Mouse (Mus musculus) left cerebral cortex, adult 11 months (tissue): ENCODE measurements at regions not wholly inside any gene's neighbourhood (a gene's known extent, or its start where the extent isn't known, plus 50 kb on each side); places are given as distances from the start of the nearest gene placed in this dataset.
"Not testable (repeated sequence)": the region's sequence is repeated elsewhere in the genome, so short reads cannot be mapped to it uniquely, and the experiment has no call there.

Experiments
- DNase-seq: peaks from one replicate; pipeline ENCODE4 v3.0.0; 2022; ENCODE audit warnings: low spot score

DNA sequence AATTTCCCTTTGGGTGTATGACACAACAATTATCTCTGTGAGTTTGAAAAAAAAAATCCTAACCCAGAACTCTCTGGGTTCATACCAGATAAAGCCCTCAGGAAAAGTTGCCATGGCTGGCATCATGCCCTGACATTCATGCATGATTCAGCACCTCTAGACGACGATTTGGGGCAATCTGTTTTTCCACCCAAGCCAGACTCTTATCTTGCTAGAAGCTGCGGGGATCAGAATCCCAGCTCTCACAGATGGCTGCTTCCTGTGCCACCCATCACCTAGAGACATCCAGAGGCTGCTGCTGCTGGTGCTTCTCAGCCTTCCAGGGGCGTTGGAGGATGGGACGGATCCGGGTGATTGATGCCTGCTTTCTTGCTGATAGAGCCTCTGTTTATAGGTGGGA is 209.2 kb downstream of the Cd47 start:
- peak; percentile 25 for DNase-seq

DNA sequence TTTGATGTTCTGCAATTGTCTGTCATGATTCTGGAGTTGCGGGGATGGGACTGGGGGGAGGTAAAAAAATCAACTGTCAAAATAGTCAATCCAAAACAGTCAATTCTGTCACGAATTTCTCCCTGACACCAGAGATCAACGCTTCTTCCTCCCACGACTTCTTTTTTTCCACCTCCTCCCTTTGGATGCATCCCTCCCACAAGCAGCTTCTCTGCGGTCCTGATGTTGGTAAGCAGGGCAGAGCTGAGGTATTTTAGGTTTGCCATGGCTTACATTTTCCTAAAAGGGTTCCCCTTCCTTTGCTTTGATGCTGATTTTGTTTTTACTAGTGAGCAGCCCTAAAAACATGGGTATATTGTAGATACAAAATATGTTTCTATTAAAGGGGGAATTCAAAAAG is 209.7 kb downstream of the Cd47 start:
- DNase-seq, result peak; percentile 13

GRCm38 (mm10) chr16:50010532-50010971 is 210.2 kb downstream of the Cd47 start:
- peak; percentile 15 for DNase-seq

GRCm38 (mm10) chr16:50023885-50024284 is 223.6 kb downstream of the Cd47 start:
- no peak for DNase-seq

DNA sequence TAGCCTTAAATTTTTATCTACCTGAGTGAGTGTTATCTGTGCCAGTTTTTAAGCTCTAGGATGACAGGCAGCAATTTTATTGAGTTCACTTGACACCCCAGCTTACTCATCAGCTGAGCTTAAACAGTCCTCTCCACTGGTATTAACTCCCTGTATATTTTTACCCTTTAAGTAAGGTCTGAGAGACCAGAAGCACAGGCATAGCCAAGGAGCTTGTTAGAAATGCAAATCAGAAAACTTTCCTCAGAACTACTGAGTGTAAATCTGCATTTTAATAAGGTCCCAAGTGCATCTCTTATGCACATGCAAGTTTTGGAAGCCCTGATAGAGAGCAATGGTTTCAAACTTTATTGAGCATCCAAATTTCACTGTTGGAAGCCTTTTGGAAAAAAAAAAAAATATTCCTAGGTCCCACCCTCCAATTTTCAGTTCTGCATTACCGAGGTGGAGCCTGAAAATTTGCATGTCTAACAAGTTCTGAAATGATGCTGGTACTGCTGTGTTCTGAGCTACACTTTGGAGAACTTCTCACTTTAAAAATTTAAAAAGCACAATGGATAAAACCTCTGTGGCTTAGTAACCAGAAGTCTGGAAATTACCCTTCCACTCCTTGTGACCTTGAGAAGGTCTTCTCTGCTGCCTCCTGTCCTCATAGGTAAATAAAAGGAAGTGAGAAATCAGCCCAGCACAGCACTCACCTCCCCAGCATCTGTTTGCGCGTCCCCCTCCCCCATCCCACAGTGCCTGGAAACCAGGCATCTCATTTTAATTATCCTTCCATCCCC is 226.0 kb downstream of the Cd47 start:
- no peak for DNase-seq

GRCm38 (mm10) chr16:50027189-50027588 is 226.9 kb downstream of the Cd47 start:
- no peak for DNase-seq

GRCm38 (mm10) chr16:50029711-50030110 is 229.4 kb downstream of the Cd47 start:
- DNase-seq, result no peak

GRCm38 (mm10) chr16:50030355-50030754 is 230.0 kb downstream of the Cd47 start:
- not testable (repeated sequence) for DNase-seq

GRCm38 (mm10) chr16:50030905-50031369 is 230.6 kb downstream of the Cd47 start:
- DNase-seq, result no peak

DNA sequence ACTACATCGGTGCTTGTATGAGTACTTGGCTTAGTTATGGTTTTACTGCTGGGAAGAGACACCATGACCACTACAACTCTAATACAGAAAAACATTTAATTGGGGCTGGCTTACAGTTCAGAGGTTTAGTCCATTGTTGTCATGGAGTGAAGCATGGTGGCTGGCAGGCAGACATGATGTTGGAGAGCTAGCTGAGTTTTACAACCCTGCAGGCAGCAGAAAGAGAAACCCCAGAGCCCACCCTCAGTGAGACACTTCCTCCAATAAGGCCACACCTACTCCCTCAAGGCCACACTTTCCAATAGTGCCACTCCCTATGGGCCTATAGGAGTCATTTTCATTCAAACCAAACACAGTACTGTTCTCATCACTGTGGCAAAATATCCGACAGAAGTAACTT is 232.5 kb downstream of the Cd47 start:
- no peak for DNase-seq

DNA sequence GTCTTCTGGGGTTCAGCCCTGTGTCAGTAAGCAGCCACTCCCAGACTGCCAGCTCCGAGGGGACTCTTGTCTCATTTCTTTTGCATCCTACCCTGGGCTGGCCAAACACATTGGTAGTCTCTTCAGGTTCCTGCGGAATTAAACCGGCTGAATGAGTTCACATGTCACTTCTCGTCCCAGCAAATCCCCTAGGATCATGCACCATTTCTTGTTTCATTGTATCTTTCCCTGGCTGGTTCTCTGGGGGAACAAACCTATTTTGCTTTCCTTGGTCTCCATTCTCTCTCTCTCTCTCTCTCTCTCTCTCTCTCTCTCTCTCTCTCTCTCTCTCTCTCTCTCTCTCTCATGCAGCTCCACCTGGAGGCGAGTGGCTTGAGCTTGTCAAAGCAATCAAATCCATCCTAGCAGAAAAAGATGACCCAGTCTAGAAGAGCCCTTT is 236.0 kb downstream of the Cd47 start:
- no peak for DNase-seq

- DNase-seq, result no peak
Measured at GRCm38 (mm10) chr16:50044103-50044502, 243.8 kb downstream of the Cd47 start.

- peak; percentile 69 for DNase-seq
Measured at GRCm38 (mm10) chr16:50045552-50046547, 245.5 kb downstream of the Cd47 start.

DNA sequence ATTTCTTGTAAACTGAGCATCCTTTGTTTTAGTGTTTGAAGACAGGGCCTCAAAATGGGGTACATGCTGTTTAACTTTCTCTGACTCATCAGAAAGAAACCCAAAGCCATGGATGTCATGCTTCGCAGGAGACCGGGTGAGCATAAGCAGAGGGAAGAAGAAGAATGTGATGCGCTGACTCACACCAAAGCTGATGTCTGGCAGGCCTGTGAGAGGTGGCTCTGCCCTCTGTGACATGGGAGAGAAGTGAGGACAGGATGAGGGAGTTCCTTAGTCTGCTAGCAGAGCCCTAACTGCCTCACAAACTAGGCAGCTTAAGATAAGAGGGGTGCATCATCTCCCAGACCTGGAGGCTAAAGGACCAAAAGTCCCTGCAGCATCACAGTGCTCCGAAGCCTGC is 263.2 kb downstream of the Cd47 start:
- no peak for DNase-seq

DNA sequence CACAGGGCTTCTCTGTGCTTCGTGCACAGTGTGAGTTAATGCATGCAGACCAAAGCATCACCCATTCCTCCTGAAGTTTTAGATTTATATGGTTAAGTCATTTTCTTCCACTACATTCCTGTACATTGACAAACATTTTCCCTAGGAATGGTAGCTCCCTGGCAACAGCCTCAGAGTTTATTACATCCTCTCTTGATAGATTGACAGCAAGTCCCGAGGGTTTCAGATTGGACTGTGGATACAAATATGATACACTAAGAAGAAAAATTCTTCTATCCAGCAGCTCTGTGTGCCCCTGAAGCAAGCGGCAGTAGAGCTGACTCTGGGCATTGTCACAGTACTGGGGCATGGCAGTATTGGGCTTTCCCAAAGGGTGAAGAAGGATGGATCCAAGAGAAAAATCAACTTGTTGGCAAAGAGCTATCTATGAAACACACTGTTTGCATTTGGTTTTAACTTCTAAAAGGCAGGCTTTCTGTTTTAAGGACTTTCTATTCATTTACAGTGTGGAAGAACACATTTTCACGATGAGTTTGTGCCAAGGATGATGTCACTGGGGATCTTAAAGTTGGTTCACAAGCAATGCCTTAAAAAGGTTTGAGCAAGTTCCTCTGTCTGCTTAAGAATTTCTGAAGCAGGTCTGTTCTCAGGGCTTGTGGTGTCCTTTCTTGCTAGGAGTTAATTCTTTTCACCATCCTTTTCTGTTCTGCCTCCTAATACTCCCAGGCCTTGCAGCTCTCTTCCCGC is 265.2 kb downstream of the Cd47 start:
- DNase-seq, result no peak

DNA sequence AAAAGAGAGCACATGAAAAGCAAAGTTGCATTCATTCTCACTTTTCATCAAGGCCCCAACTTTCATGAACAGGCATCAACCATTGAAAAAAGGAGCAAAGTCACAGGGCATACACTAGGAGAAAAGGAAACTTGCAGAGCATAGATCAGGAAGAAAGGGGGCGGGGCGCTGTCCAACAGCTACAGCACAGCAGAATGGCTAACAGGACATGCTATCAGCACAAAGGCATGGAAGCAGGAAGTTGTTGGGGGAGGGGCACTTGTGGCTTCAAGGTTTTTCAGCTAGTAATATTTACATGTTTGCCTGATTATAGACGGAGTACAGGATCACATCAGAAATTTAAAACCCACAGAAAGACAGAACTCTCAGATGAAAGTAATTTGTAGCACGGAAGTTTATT is 268.7 kb downstream of the Cd47 start:
- DNase-seq, result no peak

- no peak for DNase-seq
Measured at GRCm38 (mm10) chr16:50070728-50071127, 270.4 kb downstream of the Cd47 start.

GRCm38 (mm10) chr16:50072853-50073360 is 272.6 kb downstream of the Cd47 start:
- DNase-seq, result no peak

DNA sequence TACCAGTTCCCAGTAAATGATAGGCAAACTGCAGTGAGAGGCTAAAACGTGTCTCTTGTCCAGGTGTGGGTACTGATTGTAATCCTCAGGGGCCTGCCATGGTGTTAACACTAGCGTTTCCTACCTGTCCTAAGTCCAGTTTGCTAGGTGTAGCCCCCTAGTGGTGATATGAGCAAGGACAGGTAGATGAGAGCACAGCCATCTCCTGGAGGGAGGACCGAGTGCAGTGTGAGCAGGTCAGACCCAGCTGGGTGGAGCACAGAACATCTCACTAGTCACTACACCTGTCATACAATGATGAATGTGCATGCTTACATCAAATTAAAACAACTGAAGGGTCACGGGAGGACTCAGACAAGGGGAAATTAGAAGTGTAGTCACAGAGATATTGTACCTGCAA is 273.6 kb downstream of the Cd47 start:
- DNase-seq, result no peak

GRCm38 (mm10) chr16:50075641-50076040 is 275.3 kb downstream of the Cd47 start:
- no peak for DNase-seq

DNA sequence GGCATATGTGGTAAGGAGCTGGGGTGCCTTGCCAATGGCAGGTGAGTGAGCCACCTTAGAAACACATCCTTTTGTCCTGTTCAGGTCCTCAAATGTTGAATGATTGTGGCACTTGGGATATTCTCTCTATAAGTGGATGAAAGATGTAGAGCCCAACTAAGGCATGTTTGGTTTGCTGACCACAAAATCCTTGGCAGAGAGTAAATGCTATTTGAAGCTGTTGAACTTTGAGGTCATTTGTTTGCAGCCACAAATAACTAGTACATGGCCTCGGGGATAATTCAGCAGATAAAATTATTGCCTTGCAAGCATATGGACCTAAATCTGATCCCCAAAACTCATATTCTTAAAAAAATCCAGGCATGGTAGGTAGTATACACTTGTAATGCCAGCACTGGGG is 281.2 kb downstream of the Cd47 start:
- no peak for DNase-seq

- no peak for DNase-seq
Measured at GRCm38 (mm10) chr16:50092318-50092717, 292.0 kb downstream of the Cd47 start.
